Mouse (Mus musculus) limb, embryonic 11.5 days (tissue): ENCODE data around the gene Kdm2a. TPM values are rescaled to one million over a fixed set of nuclear protein-coding genes. Genes with fewer than 3 reads are reported as not detected.

ENCODE experiments used
- ATAC-seq: fragments of 200-750 bp; cut with Nextera tagmentation; 2 replicates; pipeline ENCODE4 v1.8.0; 2017; ENCODE audit warnings: low read depth; ENCODE audit not compliant: insufficient number of reproducible peaks, low FRiP score, low TSS enrichment
- DNase-seq: peaks from one replicate; pipeline ENCODE4 v3.0.0-alpha.2; 2015; ENCODE audit warnings: low spot score
- H3K27ac ChIP-seq: fragments of 300-500 bp; sonication (generic); replicated peaks from 2 replicates; pipeline ENCODE4 v1.5.1; 2014; ENCODE audit warnings: low read depth, mild to moderate bottlenecking, low read length
- H3K27me3 ChIP-seq: fragments of 300-500 bp; sonication (generic); 2 replicates; pipeline ENCODE4 v1.6.1; 2014; ENCODE audit warnings: mild to moderate bottlenecking, low read length, mixed read lengths; ENCODE audit not compliant: control insufficient read depth, insufficient read depth
- H3K36me3 ChIP-seq: fragments of 300-500 bp; sonication (generic); 2 replicates; pipeline ENCODE4 v1.6.1; 2014; ENCODE audit warnings: mild to moderate bottlenecking, low read length, moderate library complexity, mixed read lengths; ENCODE audit not compliant: control insufficient read depth, insufficient read depth
- H3K4me1 ChIP-seq: fragments of 300-500 bp; sonication (generic); 2 replicates; pipeline ENCODE4 v1.6.1; 2014; ENCODE audit warnings: low read length, mixed read lengths; ENCODE audit not compliant: control insufficient read depth, insufficient read depth
- H3K4me2 ChIP-seq: fragments of 300-500 bp; sonication (generic); 2 replicates; pipeline ENCODE4 v1.6.1; 2014; ENCODE audit warnings: low read depth, mild to moderate bottlenecking, moderate library complexity; ENCODE audit not compliant: severe bottlenecking
- H3K4me3 ChIP-seq: fragments of 300-500 bp; sonication (generic); 2 replicates; pipeline ENCODE4 v1.5.1; 2014; ENCODE audit warnings: low read depth, low read length
- H3K9ac ChIP-seq: fragments of 300-500 bp; sonication (generic); 2 replicates; pipeline ENCODE4 v1.6.1; 2014; ENCODE audit warnings: mild to moderate bottlenecking, low read length
- H3K9me3 ChIP-seq: fragments of 300-500 bp; sonication (generic); 2 replicates; pipeline ENCODE4 v1.6.1; 2016; ENCODE audit warnings: low read length; ENCODE audit not compliant: control insufficient read depth
- WGBS: fragments of 180-500 bp; shearing (Covaris S2); extraction: QIAGEN DNeasy Blood & Tissue Kit; methylation state at CpG from one replicate; pipeline ENCODE4 v1.1.7; 2014; 5-methylcytosine and 5-hydroxymethylcytosine counted together
- polyA plus RNA-seq: library from polyadenylated mRNA; unstranded; fragments of >200 nt; fragmentation: Nextera tagmentation; extraction: Ambion mirVana; gene quantifications from 2 replicates; pipeline ENCODE4 v1.2.1, GENCODE M21; 2014

Kdm2a gene
- polyA plus RNA-seq, 1 experiment from 2014 or later, result 61.0 TPM

- no peak for DNase-seq
- no peak overlapping the region for H3K4me3 ChIP-seq
- H3K27me3 ChIP-seq, result no peaks in the 10 kb centered on the region
- H3K9me3 ChIP-seq, result no peaks in the 10 kb centered on the region
- no peak overlapping the region for H3K4me2 ChIP-seq
- WGBS, result 75% methylated on average over 7 of the region's 7 CpGs
- H3K4me1 ChIP-seq, result peaks cover 46% of the 10 kb centered on the region
- H3K9ac ChIP-seq, result no peak overlapping the region
- ATAC-seq, result no peak
- no peak overlapping the region for H3K27ac ChIP-seq
- no peaks in the 10 kb centered on the region; the same call in 1 of the 2 replicates for H3K36me3 ChIP-seq
Observed at GRCm38 (mm10) chr19:4302936-4303639, 95.0 kb downstream of the Kdm2a start.

DNA sequence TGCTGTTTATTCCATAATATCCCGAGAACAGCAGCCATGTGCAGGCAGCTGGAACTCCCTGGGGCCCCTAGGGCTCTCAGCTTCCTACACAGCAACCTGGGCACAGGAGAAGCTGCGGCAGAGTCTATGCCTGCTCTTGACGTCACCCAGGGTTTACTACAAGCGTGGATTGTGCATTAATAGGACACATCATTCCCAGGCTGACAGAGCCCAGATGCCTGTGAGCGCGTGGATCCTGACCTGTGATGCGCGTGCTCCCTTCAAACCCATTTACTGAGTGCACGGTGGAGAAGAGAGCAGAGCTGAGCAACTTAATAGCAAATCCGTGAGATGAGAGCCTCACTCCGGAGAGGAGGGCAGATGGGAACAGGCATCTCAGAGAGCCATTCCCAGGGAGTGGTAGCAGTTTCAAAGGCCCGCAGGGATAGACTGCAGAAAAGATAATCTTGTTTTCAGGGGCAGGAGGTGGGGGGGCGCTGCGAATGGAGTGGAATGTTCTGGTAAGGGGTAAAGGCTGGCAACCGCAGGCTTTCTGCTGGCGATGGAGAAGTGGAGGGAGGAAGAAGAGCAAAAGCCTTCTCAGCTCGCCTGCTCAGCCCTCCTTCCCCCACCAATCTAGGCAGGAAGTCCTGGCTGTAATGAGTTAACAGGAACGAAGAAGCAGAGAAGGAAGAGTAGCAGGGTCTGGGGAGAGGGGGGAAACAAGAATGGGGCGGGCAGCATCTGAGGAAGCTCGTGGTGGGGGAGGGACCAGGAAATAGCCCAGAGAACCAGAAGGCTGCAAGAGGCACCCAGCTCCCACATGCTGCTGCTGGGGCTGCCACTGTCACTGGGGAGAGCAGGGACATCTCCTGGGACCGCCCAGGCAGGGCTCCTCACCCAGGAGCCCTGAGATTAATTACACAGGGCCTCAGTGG is 96.1 kb downstream of the Kdm2a start:
- H3K36me3 ChIP-seq, result no peaks in the 10 kb centered on the region; the same call in 1 of the 2 replicates
- peak overlapping the region; percentile 69; the same call in 1 of the 2 replicates for H3K27ac ChIP-seq
- 28% methylated on average over 21 of the region's 21 CpGs for WGBS
- H3K4me3 ChIP-seq, result no peak overlapping the region
- no peaks in the 10 kb centered on the region for H3K9me3 ChIP-seq
- H3K9ac ChIP-seq, result peak overlapping the region; percentile 40
- peaks cover 46% of the 10 kb centered on the region for H3K4me1 ChIP-seq
- DNase-seq (peak; percentile 42), ATAC-seq (no peak)
- H3K27me3 ChIP-seq, result no peaks in the 10 kb centered on the region
- H3K4me2 ChIP-seq, result peak overlapping the region; percentile 32; the same call in 1 of the 2 replicates

DNA sequence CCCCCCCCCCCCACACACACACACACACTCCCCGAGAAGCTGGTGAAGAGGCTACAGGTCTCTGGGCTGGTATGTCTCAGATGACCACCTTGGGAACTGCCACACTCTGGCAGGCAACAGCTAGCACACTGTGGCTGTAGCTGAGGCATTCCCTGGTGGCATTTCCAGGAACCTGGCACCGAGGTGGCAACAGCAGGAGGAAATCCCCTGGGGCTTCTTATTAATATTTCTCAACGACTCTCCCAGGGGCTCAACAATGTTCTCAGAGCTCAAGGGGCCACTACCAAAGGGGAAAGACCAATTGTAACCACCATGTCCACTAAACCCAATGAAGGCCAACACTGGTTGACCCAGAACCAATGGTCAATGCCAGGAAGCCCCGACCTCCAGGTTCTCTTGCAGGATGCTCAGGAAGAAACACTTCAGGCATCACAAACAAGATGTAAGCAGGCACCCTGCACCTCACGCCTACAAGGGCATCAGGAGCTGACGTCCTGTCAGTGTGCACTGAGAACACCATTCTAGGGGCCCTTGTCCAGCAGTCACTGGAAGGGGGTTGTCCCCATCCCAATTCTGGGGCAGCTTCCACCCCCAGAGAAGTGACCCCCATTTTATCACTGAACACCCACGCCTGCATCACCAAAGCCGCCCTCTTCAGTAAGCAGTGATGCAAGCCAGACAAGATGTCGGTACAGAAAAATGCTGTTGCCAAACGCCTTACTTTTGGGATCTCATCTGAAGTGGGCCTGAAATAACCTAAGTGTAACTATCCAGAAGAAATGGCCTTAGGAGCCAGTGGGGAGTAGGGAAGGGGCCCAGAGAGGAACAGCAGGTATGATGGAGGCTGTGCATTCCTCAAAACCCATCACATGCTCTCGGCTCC is 97.0 kb downstream of the Kdm2a start:
- Histone ChIP-seq H3K4me1 (peaks cover 43% of the 10 kb centered on the region), H3K36me3 (no peaks in the 10 kb centered on the region; the same call in 1 of the 2 replicates), H3K4me2 (peak overlapping the region; percentile 10; the same call in 1 of the 2 replicates), H3K4me3 (no peak overlapping the region), H3K27me3 (no peaks in the 10 kb centered on the region), H3K27ac (peak overlapping the region; percentile 69; the same call in 1 of the 2 replicates), H3K9ac (no peak overlapping the region), H3K9me3 (no peaks in the 10 kb centered on the region)
- WGBS, result 70% methylated on average over 11 of the region's 11 CpGs
- DNase-seq, result no peak
- ATAC-seq, result no peak

DNA sequence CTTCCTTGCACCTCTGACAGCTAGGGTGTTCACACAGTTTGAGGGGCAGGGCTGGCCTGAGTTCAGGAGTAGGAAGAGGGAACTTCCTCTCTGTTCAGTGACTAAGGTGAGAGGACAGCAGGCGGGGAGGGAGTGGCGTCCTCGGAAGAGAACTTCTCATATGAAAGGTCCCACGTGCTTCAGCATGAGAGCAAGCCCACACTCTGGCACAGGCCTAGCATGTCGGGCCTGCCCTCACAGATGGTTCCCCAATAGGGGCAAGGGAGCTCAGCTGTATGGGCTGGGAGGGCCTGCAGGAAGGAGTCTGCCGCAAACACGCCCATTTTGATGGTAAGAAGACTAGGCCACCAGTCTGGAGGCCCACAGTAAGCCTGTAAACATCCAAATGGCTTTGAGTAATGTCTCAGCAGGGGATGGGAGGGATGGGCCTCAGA is 97.8 kb downstream of the Kdm2a start:
- 41% methylated on average over 7 of the region's 7 CpGs for WGBS
- H3K27ac ChIP-seq, result no peak overlapping the region
- H3K9ac ChIP-seq, result no peak overlapping the region
- no peak overlapping the region for H3K4me3 ChIP-seq
- no peak for ATAC-seq
- H3K4me1 ChIP-seq, result peaks cover 43% of the 10 kb centered on the region
- no peak overlapping the region for H3K4me2 ChIP-seq
- DNase-seq, result no peak
- no peaks in the 10 kb centered on the region for H3K27me3 ChIP-seq
- no peaks in the 10 kb centered on the region; the same call in 1 of the 2 replicates for H3K36me3 ChIP-seq
- H3K9me3 ChIP-seq, result no peaks in the 10 kb centered on the region

GRCm38 (mm10) chr19:4299574-4300270 is 98.4 kb downstream of the Kdm2a start:
- H3K4me3 ChIP-seq, result no peak overlapping the region
- no peaks in the 10 kb centered on the region for H3K27me3 ChIP-seq
- ATAC-seq (no peak), DNase-seq (no peak)
- H3K9ac ChIP-seq, result no peak overlapping the region
- peaks cover 40% of the 10 kb centered on the region for H3K4me1 ChIP-seq
- no peaks in the 10 kb centered on the region; the same call in 1 of the 2 replicates for H3K36me3 ChIP-seq
- H3K9me3 ChIP-seq, result no peaks in the 10 kb centered on the region
- H3K4me2 ChIP-seq, result no peak overlapping the region
- H3K27ac ChIP-seq, result no peak overlapping the region
- 78% methylated on average over 6 of the region's 6 CpGs for WGBS

- no peaks in the 10 kb centered on the region for H3K9me3 ChIP-seq
- WGBS, result 89% methylated on average over 7 of the region's 7 CpGs
- H3K9ac ChIP-seq, result no peak overlapping the region
- no peak overlapping the region for H3K4me2 ChIP-seq
- no peak for DNase-seq
- no peak overlapping the region for H3K27ac ChIP-seq
- ATAC-seq, result no peak
- H3K36me3 ChIP-seq, result no peaks in the 10 kb centered on the region; the same call in 1 of the 2 replicates
- H3K27me3 ChIP-seq, result no peaks in the 10 kb centered on the region
- peaks cover 34% of the 10 kb centered on the region for H3K4me1 ChIP-seq
- no peak overlapping the region for H3K4me3 ChIP-seq
Observed at GRCm38 (mm10) chr19:4299126-4299525, 99.0 kb downstream of the Kdm2a start.

- WGBS, result 89% methylated on average over 17 of the region's 17 CpGs
- no peak overlapping the region for H3K4me2 ChIP-seq
- DNase-seq (no peak), ATAC-seq (no peak)
- no peaks in the 10 kb centered on the region for H3K9me3 ChIP-seq
- peaks cover 30% of the 10 kb centered on the region for H3K4me1 ChIP-seq
- no peaks in the 10 kb centered on the region; the same call in 1 of the 2 replicates for H3K36me3 ChIP-seq
- H3K9ac ChIP-seq, result no peak overlapping the region
- H3K4me3 ChIP-seq, result no peak overlapping the region
- H3K27me3 ChIP-seq, result no peaks in the 10 kb centered on the region
- H3K27ac ChIP-seq, result no peak overlapping the region
Observed at GRCm38 (mm10) chr19:4298322-4299121, 99.6 kb downstream of the Kdm2a start.
